Mouse (Mus musculus) gastrocnemius, postnatal 36 days (tissue): ENCODE measurements at regions not wholly inside any gene's neighbourhood (a gene's known extent, or its start where the extent isn't known, plus 50 kb on each side); places are given as distances from the start of the nearest gene placed in this dataset.

Experiments
- DNase-seq, 2 experiments: peaks; one replicate each; pipeline ENCODE4 v3.0.0; 2022
- intact Hi-C: fragments of 180-260 bp; cut with DNase I; formaldehyde crosslinking; loops from one replicate; pipeline ENCODE4 v1.15.1; 2025

- intact Hi-C loops: no loop called here
- no peak for DNase-seq
These were observed 382.5 kb downstream of the Nedd1 start for GRCm38 (mm10) chr10:92339671-92340070.

DNA sequence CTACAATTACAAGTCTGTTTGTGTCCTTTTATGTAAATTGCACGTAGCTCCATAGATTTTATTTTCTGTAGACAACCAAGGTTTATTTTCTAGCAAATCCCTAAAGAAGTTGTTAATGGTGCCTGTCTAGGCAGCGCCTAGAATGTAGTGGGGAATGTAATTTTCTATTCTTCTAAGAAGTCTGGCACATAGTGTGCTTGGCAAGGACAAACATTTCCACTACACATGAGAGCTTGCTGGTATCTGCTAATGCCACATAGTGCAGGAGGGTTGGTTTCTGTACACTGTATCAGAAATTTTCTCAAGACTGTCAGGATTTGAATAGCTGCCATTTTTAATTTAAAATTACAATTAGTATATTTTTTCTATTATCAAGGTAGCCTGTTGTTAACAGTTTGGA lies 385.3 kb downstream of the Nedd1 start:
- no peak for DNase-seq
- intact Hi-C loops: no loop called here

GRCm38 (mm10) chr10:92336138-92336537 lies 386.1 kb downstream of the Nedd1 start:
- intact Hi-C loops: no loop called here
- no peak for DNase-seq

DNA sequence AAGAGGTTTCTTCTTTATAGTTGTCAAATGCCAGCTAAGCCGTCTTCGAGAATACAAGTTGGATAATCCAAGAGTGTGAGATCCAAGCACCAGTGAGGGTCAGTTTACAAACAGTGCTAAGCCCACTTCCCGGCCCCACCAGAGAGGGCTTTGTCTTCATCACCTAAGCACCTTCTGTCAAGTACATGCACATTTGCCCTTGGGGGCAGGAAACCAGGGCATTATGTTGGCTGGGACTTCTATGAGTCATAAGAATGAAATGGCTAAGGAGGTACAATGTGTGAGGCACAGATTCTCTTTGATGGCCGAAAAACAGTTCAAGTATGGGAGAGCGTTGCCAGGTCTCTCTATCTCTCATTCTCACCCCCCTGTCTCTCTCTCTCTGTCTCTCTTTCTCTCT lies 387.1 kb downstream of the Nedd1 start:
- DNase-seq: no peak
- intact Hi-C loops: no loop called here

DNA sequence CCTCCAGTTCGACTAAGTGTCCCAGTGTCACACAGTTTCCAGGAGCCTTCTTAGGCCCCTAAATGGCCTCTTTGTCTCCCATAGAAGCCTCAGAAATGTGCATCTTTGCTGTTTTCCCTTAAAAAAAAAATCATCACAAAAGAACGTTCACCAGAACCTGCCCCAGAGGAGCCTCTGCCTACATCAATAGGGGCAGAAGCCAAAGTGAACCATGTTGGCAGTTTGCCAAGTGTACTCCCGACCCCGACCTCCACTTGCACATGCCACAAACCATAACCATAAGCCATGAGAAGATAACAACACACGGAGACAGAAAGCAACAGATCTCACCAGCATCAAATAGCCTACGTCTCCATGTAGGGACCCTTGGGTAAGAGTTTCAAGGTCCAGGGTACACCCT lies 388.4 kb downstream of the Nedd1 start:
- intact Hi-C loops: no loop called here

DNA sequence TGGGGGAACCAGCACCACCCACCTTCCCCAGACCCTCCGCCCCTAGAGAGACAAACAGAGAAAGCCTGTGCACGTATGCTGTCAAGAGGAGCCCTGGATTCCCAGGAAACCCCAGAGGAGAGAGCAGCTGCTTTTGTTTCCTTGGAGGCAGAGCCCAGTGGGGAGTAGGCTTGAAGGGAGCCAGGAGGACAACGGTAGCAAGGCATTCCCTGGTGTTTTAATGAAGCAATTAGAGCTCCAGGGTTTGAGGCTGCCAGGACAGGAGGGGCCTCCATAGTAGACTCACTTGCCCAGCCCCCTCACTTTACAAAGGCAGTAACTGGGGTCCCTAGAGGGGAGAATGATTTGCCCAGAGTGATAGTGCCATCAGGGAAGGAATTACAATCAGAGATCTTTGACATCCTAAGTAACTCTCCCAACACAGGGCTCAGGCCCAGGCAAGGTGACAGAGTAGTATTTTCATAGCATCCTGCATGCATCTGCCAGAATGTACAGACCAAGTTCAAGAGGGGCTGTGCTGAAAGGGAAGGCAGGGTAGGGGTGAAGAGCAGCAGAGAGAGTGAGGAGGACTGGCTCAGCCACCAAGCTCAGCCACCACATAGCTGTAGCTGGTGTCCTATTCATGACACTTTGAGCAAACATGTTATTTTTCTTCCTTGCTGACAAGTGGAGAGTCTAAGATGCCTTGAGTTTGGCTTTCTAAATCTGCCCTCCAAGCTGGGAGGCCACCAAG lies 389.0 kb downstream of the Nedd1 start:
- no peak for DNase-seq
- intact Hi-C loops: no loop called here

More for the DNA sequence above, 388.4 kb downstream of the Nedd1 start:
- DNase-seq: no peak

DNA sequence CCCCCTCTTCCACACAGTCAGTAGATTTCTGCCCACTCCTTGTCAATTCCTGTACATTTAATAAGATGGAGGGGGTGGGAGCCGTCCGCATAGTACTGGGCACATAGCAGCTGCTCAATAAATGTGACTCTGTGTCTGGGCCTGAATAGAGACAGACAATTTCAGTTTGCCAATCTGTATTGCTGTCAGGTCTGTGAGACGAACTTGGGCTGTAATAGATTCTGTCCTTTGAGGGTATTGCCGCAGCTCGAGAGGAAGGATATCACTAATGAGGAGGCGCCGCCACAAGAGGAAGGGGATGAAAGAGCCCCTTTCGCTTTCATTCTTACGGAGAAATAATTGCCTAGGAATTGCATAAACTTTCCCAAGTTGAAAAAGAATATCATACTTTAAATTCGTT lies 392.1 kb downstream of the Nedd1 start:
- intact Hi-C loops: no loop called here
- DNase-seq: no peak

GRCm38 (mm10) chr10:92329661-92330060 lies 392.6 kb downstream of the Nedd1 start:
- intact Hi-C loops: loop anchor here (10.0 kb wide), 1 partner anchor 325 kb away; no protein-coding TSS in a partner anchor
- no peak for DNase-seq

GRCm38 (mm10) chr10:92325284-92325989 lies 396.8 kb downstream of the Nedd1 start:
- intact Hi-C loops: loop anchor here (10.0 kb wide), 1 partner anchor 329 kb away; no protein-coding TSS in a partner anchor

GRCm38 (mm10) chr10:92314606-92315005 lies 407.6 kb downstream of the Nedd1 start:
- DNase-seq: no peak
- intact Hi-C loops: no loop called here

More at GRCm38 (mm10) chr10:92325284-92325989, 396.8 kb downstream of the Nedd1 start:
- no peak for DNase-seq

- intact Hi-C loops: no loop called here
- DNase-seq: peak in 1 of 2 experiments; percentile 9
These were observed 409.9 kb downstream of the Nedd1 start for GRCm38 (mm10) chr10:92312278-92312677.

DNA sequence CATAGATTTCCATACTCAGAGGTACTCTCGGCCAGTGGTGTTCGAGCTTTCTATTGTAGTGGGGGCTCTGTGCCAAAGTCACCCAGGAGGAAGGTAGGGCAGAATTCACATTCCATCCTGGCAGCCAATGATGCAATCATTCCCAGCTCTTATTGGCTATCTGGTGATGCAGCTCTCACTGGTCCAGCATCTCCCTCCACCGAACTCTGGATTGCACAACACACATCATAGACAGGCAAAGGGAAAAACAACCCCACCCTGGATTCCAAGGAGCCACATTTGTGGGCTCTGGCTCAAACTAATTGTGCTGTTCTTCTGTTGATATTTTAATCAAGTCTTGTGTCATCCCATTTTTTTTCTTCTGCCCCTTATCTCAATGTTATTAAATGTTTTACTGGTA lies 413.6 kb downstream of the Nedd1 start:
- intact Hi-C loops: loop anchor here (2.0 kb wide), 1 partner anchor 704 kb away; no protein-coding TSS in a partner anchor
- no peak for DNase-seq

GRCm38 (mm10) chr10:92307861-92308260 lies 414.4 kb downstream of the Nedd1 start:
- no peak for DNase-seq
- intact Hi-C loops: loop anchor here (2.0 kb wide), 1 partner anchor 705 kb away; no protein-coding TSS in a partner anchor

GRCm38 (mm10) chr10:92298693-92299092 lies 423.5 kb downstream of the Nedd1 start:
- intact Hi-C loops: no loop called here
- DNase-seq: no peak

DNA sequence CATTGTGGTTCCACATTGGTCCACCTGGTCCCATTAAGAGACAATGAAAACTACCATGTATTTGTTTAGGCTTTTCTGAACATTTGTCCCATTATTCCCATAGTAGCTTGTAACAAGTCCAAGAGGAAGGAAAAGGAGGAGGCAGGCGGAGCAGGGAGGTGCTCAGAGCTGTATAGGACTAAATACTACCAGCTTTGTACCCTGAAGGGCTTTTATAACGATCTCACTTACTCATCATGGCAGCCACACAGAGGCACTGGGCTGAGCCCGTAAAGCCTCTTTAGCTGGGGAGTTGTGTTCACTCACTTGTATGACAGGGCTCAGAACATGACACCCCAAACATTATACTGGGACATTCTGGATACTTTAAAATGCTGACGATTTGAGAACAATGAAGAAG lies 425.4 kb downstream of the Nedd1 start:
- intact Hi-C loops: no loop called here
- no peak for DNase-seq

- no peak for DNase-seq
- intact Hi-C loops: no loop called here
These were observed 425.9 kb downstream of the Nedd1 start for GRCm38 (mm10) chr10:92296303-92296702.

DNA sequence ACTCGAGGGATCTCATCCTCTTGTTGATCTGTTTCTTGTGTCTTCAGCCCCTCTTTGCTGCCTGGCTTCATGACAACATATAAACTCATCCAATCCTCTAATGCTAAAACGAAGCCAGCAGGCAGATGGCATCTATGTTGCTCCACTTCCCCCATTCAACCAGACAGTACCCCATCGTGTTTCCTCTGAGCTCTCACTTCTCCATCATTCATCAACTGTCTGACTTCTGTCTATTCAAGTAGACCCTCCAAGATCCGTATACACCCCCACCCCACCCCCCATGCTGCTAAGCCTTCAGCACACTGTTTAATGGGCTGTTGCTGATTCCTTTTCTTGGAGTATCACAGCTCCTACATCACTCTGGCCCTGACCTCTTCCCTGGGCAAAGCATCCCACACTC lies 429.0 kb downstream of the Nedd1 start:
- intact Hi-C loops: no loop called here
- DNase-seq: no peak

- intact Hi-C loops: no loop called here
- DNase-seq: no peak
These were observed 433.0 kb downstream of the Nedd1 start for GRCm38 (mm10) chr10:92289230-92289629.

GRCm38 (mm10) chr10:92284231-92284630 lies 438.0 kb downstream of the Nedd1 start:
- DNase-seq: no peak
- intact Hi-C loops: no loop called here

DNA sequence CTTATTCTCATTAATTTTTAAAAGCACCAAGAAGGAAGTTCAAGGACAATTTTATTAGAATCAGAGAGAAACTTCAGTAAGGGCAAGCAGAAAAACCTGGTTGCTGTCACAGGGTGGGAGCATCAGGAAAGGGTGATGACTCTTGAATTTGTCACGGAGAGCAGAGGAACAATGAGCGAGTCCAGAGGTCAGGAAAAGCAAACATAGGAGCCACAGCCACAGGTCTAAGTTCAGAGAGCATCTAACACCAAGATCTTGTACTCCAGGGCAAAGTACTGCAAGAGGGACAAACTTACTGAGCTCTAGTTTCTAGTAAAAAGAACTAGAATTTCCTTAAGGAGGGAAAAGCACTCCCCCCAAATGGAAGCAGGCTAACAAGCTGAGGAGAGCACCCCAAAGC lies 444.2 kb downstream of the Nedd1 start:
- no peak for DNase-seq
- intact Hi-C loops: no loop called here

DNA sequence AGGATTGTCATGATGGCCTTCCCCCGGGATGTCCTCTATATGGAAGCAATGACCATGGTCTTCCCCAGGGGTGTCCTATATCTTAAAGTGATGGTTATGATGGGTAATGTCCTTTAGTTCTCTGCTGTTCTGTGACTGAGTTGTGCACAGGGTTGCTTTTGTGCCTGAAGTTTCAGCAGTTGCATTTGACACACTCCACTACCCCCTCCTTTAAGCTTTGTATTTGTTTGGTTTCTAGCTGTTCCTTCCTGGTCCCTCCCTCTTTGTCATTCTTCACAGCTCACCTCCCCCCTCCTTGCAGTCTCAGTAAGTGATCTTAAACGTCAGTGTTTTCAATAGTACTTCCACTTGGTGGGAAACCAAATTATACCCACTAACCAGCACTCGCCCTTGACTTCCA lies 464.4 kb downstream of the Nedd1 start:
- DNase-seq: no peak
- intact Hi-C loops: no loop called here

- intact Hi-C loops: no loop called here
- DNase-seq: no peak
These were observed 473.6 kb downstream of the Nedd1 start for GRCm38 (mm10) chr10:92248648-92249047.
